20 mouse cellular contexts compared by ENCODE assay signal in the genomic region with DNA sequence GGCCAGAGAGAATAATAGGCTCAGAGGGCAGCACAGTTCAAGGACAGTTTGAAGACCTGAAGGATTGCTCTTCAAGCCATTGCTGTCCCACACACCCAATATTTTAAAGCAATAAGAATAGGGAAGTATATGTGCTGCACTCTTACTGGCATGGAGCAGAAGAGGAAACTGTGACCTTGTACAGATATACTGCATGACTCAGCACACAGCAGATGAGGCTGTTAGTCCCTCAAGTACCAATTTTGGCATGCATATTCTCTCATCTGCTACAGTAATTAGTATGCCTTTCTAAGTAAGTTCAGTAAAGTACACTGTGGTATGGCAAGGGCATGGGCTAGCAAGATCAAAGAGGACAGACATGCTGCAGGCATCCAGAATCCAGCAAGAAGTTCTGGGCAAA.
A peak's percentile ranks its signal among the peaks of the same experiment; 100 is the strongest.
DNase-seq lines count a peak whose midpoint lies in the region; ATAC-seq and TF ChIP-seq lines count a peak whose summit lies in the region.
"Had no signal": no experiment of that assay in that cellular context is flagged by ENCODE, and none has a peak within 500 bp of the region (broad histone marks: within the 10 kb centered on the region; RNA-seq: fewer than 3 reads in every experiment).

No protein-coding gene starts in this region.

- H3K4me1 ChIP-seq in midbrain, embryonic 11.5 days (ENCODE audit: control insufficient read depth, insufficient read depth, low read length): no peaks in the 10 kb centered on the region
- no peaks in the 10 kb centered on the region for H3K4me1 ChIP-seq in midbrain, embryonic 10.5 days
- H3K4me1 ChIP-seq: embryonic facial prominence, embryonic 13.5 days; heart, embryonic 15.5 days; hindbrain, embryonic 12.5 days; neural tube, embryonic 15.5 days had no signal

- ATAC-seq in midbrain, embryonic 11.5 days (ENCODE audit: low FRiP score): no peak
- ATAC-seq in granulocyte monocyte progenitor cell, adult 5-6 weeks (replicated peaks; ENCODE audit: poor library complexity, severe bottlenecking): peak; percentile 99
- ATAC-seq: CD4-positive, CD25-positive, alpha-beta regulatory T cell, adult 4 months; forebrain, embryonic 16.5 days; inflammation-experienced regulatory T-cells, adult 6 months; Patski had no signal

- H3K9ac ChIP-seq in midbrain, embryonic 11.5 days (ENCODE audit: low read length): no peak overlapping the region
- H3K9ac ChIP-seq: embryonic facial prominence, embryonic 13.5 days; heart, embryonic 15.5 days; hindbrain, embryonic 12.5 days; neural tube, embryonic 15.5 days had no signal

- no peak overlapping the region for H3K4me2 ChIP-seq in midbrain, embryonic 11.5 days
- H3K4me2 ChIP-seq: embryonic facial prominence, embryonic 13.5 days; heart, embryonic 15.5 days; hindbrain, embryonic 12.5 days; neural tube, embryonic 15.5 days had no signal

- intact Hi-C loops in left cerebral cortex, adult 2 months (cut with DNase I): no loop called here

- no peak overlapping the region for H3K4me3 ChIP-seq in midbrain, embryonic 11.5 days (ENCODE audit: low read depth, low read length)
- no peak overlapping the region for H3K4me3 ChIP-seq in midbrain, embryonic 10.5 days
- H3K4me3 ChIP-seq in left cerebral cortex, adult 2 months: no peak overlapping the region
- H3K4me3 ChIP-seq: embryonic facial prominence, embryonic 13.5 days; gastrocnemius, adult 2 months; heart, embryonic 15.5 days; hindbrain, embryonic 12.5 days; neural tube, embryonic 15.5 days had no signal

- peak; percentile 70 for DNase-seq in midbrain, embryonic 11.5 days (ENCODE audit: low spot score, missing footprints)
- DNase-seq in midbrain, embryonic 10.5 days (ENCODE audit: low spot score): no peak
- DNase-seq in MEL-GATA-1-ER (ENCODE audit: extremely low read depth, low read depth): peak; percentile 98
- DNase-seq in testis, postnatal 10 days (ENCODE audit: low spot score): no peak
- no peak for DNase-seq in left cerebral cortex, adult 2 months (ENCODE audit: extremely low spot score in 1 of 2, low spot score in 2 of 2)
- no peak for DNase-seq in ovary, postnatal 10 days (ENCODE audit: low spot score)
- DNase-seq: cerebellum, adult 2 months; gastrocnemius, adult 2 months; heart, adult 18-20 months; kidney, adult 8-10 months; thymus, adult 18-20 months had no signal

- no peak overlapping the region for H3K27ac ChIP-seq in midbrain, embryonic 11.5 days (ENCODE audit: low read depth, low read length)
- no peak overlapping the region for H3K27ac ChIP-seq in midbrain, embryonic 10.5 days (replicated peaks)
- no peak overlapping the region for H3K27ac ChIP-seq in left cerebral cortex, adult 2 months
- H3K27ac ChIP-seq: embryonic facial prominence, embryonic 13.5 days; gastrocnemius, adult 2 months; heart, embryonic 15.5 days; hindbrain, embryonic 12.5 days; neural tube, embryonic 15.5 days had no signal

- no peaks in the 10 kb centered on the region for H3K9me3 ChIP-seq in midbrain, embryonic 11.5 days (ENCODE audit: control insufficient read depth, low read length)
- H3K9me3 ChIP-seq in midbrain, embryonic 10.5 days (replicated peaks): no peaks in the 10 kb centered on the region
- H3K9me3 ChIP-seq: embryonic facial prominence, embryonic 13.5 days; heart, embryonic 15.5 days; hindbrain, embryonic 12.5 days; neural tube, embryonic 15.5 days had no signal

- no peak for TF ChIP-seq CTCF in left cerebral cortex, adult 2 months (IDR thresholded peaks at IDR 0.05)

- no peaks in the 10 kb centered on the region for H3K27me3 ChIP-seq in midbrain, embryonic 11.5 days (ENCODE audit: control insufficient read depth, insufficient read depth, low read length)
- H3K27me3 ChIP-seq in midbrain, embryonic 10.5 days (ENCODE audit: low read depth, poor library complexity, severe bottlenecking): no peaks in the 10 kb centered on the region
- H3K27me3 ChIP-seq: embryonic facial prominence, embryonic 13.5 days; heart, embryonic 15.5 days; hindbrain, embryonic 12.5 days; neural tube, embryonic 15.5 days; Patski had no signal

- no peaks in the 10 kb centered on the region for H3K36me3 ChIP-seq in midbrain, embryonic 11.5 days (ENCODE audit: control insufficient read depth, insufficient read depth, low read length)
- no peaks in the 10 kb centered on the region for H3K36me3 ChIP-seq in midbrain, embryonic 10.5 days
- H3K36me3 ChIP-seq: embryonic facial prominence, embryonic 13.5 days; heart, embryonic 15.5 days; hindbrain, embryonic 12.5 days; neural tube, embryonic 15.5 days had no signal

Comparison
In these comparisons a context has a peak if more than half of its experiments do, and no peak if none do; other contexts are left out.
1. DNase-seq: peak in midbrain, embryonic 11.5 days (single experiment) and MEL-GATA-1-ER (single experiment); none in midbrain, embryonic 10.5 days (single experiment), testis, postnatal 10 days (single experiment), left cerebral cortex, adult 2 months (0 of 2) and ovary, postnatal 10 days (single experiment).